22 mouse cellular contexts compared by ENCODE assay signal in genomic region chr1:38580572-38580971, GRCm38 (mm10).
DNase-seq lines count a peak whose midpoint lies in the region; ATAC-seq and TF ChIP-seq lines count a peak whose summit lies in the region.
"Had no signal": no experiment of that assay in that cellular context is flagged by ENCODE, and none has a peak within 500 bp of the region (broad histone marks: within the 10 kb centered on the region; RNA-seq: fewer than 3 reads in every experiment).

No protein-coding gene starts in this region.

- no peak overlapping the region for H3K9ac ChIP-seq in CH12.LX (ENCODE audit: insufficient read depth, low read depth)
- H3K9ac ChIP-seq in midbrain, postnatal 0 days (replicated peaks; ENCODE audit: low read length, poor library complexity, severe bottlenecking) = no peak overlapping the region
- H3K9ac ChIP-seq: hindbrain, embryonic 13.5 days had no signal

- no peak for ATAC-seq in megakaryocyte, adult 5-6 weeks (ENCODE audit: poor library complexity, severe bottlenecking)
- ATAC-seq in midbrain, postnatal 0 days (ENCODE audit: low FRiP score) = no peak
- no peak for ATAC-seq in monocyte, adult 5-6 weeks (replicated peaks; ENCODE audit: insufficient number of reproducible peaks, low FRiP score, low TSS enrichment, poor library complexity, severe bottlenecking)
- ATAC-seq: forebrain, embryonic 14.5 days; hindbrain, postnatal 0 days; intestine, embryonic 16.5 days had no signal

- TF ChIP-seq RAD21 in CH12.LX (IDR thresholded peaks at IDR 0.05; ENCODE audit: low read depth, low read length) = no peak

- no peaks in the 10 kb centered on the region for H3K9me3 ChIP-seq in megakaryocyte, embryonic 14.5 days
- no peaks in the 10 kb centered on the region for H3K9me3 ChIP-seq in CH12.LX (replicated peaks; ENCODE audit: low read length)
- no peaks in the 10 kb centered on the region for H3K9me3 ChIP-seq in midbrain, postnatal 0 days (ENCODE audit: low read length)
- H3K9me3 ChIP-seq: embryonic facial prominence, embryonic 10.5 days; heart, embryonic 10.5 days; hindbrain, embryonic 13.5 days had no signal

- no peak overlapping the region for H3K27ac ChIP-seq in CH12.LX (ENCODE audit: insufficient read depth, low read depth)
- H3K27ac ChIP-seq in midbrain, postnatal 0 days (ENCODE audit: low read depth, low read length) = no peak overlapping the region
- H3K27ac ChIP-seq: embryonic facial prominence, embryonic 10.5 days; gastrocnemius, adult 2 months; heart, embryonic 10.5 days; hindbrain, embryonic 13.5 days; hindbrain, postnatal 0 days had no signal

- H3K36me3 ChIP-seq in megakaryocyte, embryonic 14.5 days (replicated peaks; ENCODE audit: low read length) = no peaks in the 10 kb centered on the region
- H3K36me3 ChIP-seq in CH12.LX (replicated peaks in 1 of 2; ENCODE audit: control insufficient read depth in 1 of 2, insufficient read depth in 1 of 2, low read length in 1 of 2) = peaks cover 0 to 45% of the 10 kb centered on the region in 2 experiments
- H3K36me3 ChIP-seq in midbrain, postnatal 0 days (ENCODE audit: insufficient read depth, low read length) = no peaks in the 10 kb centered on the region
- H3K36me3 ChIP-seq: heart, embryonic 10.5 days had no signal

- 89% methylated on average over 2 of the region's 2 CpGs for WGBS in midbrain, postnatal 0 days

- no peak for TF ChIP-seq CTCF in CH12.LX (conservative IDR thresholded peaks at IDR 0.05 in 1 of 2, IDR thresholded peaks at IDR 0.05 in 1 of 2; ENCODE audit: low read depth in 2 of 2, low read length in 2 of 2)
- TF ChIP-seq CTCF in midbrain, postnatal 0 days (IDR thresholded peaks at IDR 0.05) = no peak

- peak overlapping the region; percentile 71 for H3K4me3 ChIP-seq in megakaryocyte, embryonic 14.5 days (replicated peaks)
- no peak overlapping the region for H3K4me3 ChIP-seq in CH12.LX (replicated peaks in 1 of 3; ENCODE audit: low read depth in 2 of 3, low read length in 2 of 3, poor library complexity in 1 of 3)
- H3K4me3 ChIP-seq in midbrain, postnatal 0 days (ENCODE audit: low read depth, low read length) = no peak overlapping the region
- H3K4me3 ChIP-seq: embryonic facial prominence, embryonic 10.5 days; gastrocnemius, adult 2 months; heart, embryonic 10.5 days; hindbrain, embryonic 13.5 days had no signal

- TF ChIP-seq EP300 in CH12.LX (IDR thresholded peaks at IDR 0.05; ENCODE audit: low read length) = no peak

- H3K4me2 ChIP-seq in CH12.LX (ENCODE audit: insufficient read depth, low read depth, poor library complexity, severe bottlenecking) = no peak overlapping the region
- H3K4me2 ChIP-seq in midbrain, postnatal 0 days (ENCODE audit: low read depth, low read length, poor library complexity, severe bottlenecking) = no peak overlapping the region
- H3K4me2 ChIP-seq: hindbrain, embryonic 13.5 days had no signal

- peaks cover 8% of the 10 kb centered on the region for H3K4me1 ChIP-seq in megakaryocyte, embryonic 14.5 days
- H3K4me1 ChIP-seq in CH12.LX (ENCODE audit: control insufficient read depth in 1 of 2, insufficient read depth in 2 of 2) = peaks cover 9 to 61% of the 10 kb centered on the region in 2 experiments
- H3K4me1 ChIP-seq in midbrain, postnatal 0 days (ENCODE audit: insufficient read depth, low read length) = 0 out of 2 replicates have a peak, but pooled peaks cover 2% of the 10 kb centered on the region

- H3K79me2 ChIP-seq in CH12.LX (replicated peaks; ENCODE audit: control insufficient read depth, extremely low read depth, insufficient read depth, poor library complexity, severe bottlenecking) = no peaks in the 10 kb centered on the region

- no peak for TF ChIP-seq POLR2A in CH12.LX (IDR thresholded peaks at IDR 0.05; ENCODE audit: low read depth, low read length)

- peak; percentile 78 for DNase-seq in CH12.LX (ENCODE audit: extremely low read depth)
- DNase-seq in induced T-regulatory cell, adult 2 months (ENCODE audit: low read depth) = peak; percentile 37
- no peak for DNase-seq in midbrain, postnatal 0 days (ENCODE audit: low spot score)
- no peak for DNase-seq in cerebellum, postnatal 4 days (ENCODE audit: low spot score in 2 of 2)
- DNase-seq in ovary, postnatal 36 days (ENCODE audit: low spot score) = no peak
- DNase-seq: adrenal gland, adult 8-10 months; cerebellum, adult 11 months; cerebellum, adult 9-10 months; cerebellum, postnatal 25 days; gastrocnemius, adult 2 months; gastrocnemius, postnatal 25 days; heart, postnatal 10 days; heart, postnatal 4 days had no signal

- dilution Hi-C loops in CH12.LX (cut with MboI; ENCODE audit: extremely low pct_ligation_motif_present, extremely low pct_unique_long_range_greater_than_20kb, low sequenced_read_pairs) = no loop called here

- H3K27me3 ChIP-seq in megakaryocyte, embryonic 14.5 days (replicated peaks) = peaks cover 2% of the 10 kb centered on the region
- no peaks in the 10 kb centered on the region for H3K27me3 ChIP-seq in CH12.LX (replicated peaks)
- no peaks in the 10 kb centered on the region for H3K27me3 ChIP-seq in midbrain, postnatal 0 days (ENCODE audit: insufficient read depth, low read length)
- H3K27me3 ChIP-seq: hindbrain, embryonic 13.5 days had no signal

- in situ Hi-C loops in CH12.LX (cut with MboI; ENCODE audit: low pct_ligation_motif_present, low pct_unique_long_range_greater_than_20kb, low sequenced_read_pairs) = no loop called here

TF ChIP-seq in CH12.LX, 34 proteins besides CTCF, POLR2A, EP300 and RAD21:
- peak; percentile 60 for TF ChIP-seq ETS1 (conservative IDR thresholded peaks at IDR 0.05; ENCODE audit: low read depth, low read length)
- TF ChIP-seq BHLHE40 (IDR thresholded peaks at IDR 0.05; ENCODE audit: low read depth, low read length) = peak; percentile 49
- no peak for TF ChIP-seq MEF2A (IDR thresholded peaks at IDR 0.05; ENCODE audit: borderline replicate concordance, low read depth, low read length)

Comparison
In these comparisons a context has a peak if more than half of its experiments do, and no peak if none do; other contexts are left out.
1. DNase-seq: peak in CH12.LX (single experiment) and induced T-regulatory cell, adult 2 months (single experiment); none in midbrain, postnatal 0 days (single experiment), cerebellum, postnatal 4 days (0 of 2) and ovary, postnatal 36 days (single experiment).